Mouse (Mus musculus) lung, postnatal 0 days (tissue): ENCODE results near the gene Adcy2.

Source experiments
- CTCF ChIP-seq: IDR thresholded peaks from 2 replicates; pipeline ENCODE4 v1.5.1; 2016; ENCODE audit warnings: antibody characterized with exemption, mild to moderate bottlenecking
- EP300 ChIP-seq: IDR thresholded peaks from 2 replicates; pipeline ENCODE4 v1.6.1; 2016; ENCODE audit warnings: antibody characterized with exemption, mild to moderate bottlenecking, control low read depth

DNA sequence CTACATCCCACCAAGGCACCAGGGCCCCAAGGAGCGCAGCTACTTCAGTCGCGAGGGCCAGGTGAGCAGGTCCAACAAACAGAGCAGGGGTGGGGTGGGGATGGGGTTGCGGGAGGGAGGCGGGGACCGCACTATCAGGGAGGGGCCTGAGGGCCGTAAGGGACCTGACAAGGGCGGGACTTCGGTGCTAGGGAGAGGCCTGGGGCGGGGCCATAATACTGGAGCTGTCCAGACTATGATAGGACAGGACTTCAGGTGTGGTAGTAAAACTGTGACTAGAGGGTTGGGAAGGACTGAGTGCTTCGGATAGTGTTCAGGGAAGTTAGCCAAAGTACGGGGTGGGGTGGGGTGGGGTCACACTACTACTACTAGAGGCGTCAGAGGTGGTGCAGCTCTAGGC is 401.7 kb downstream of the Adcy2 start:
- no peak for TF ChIP-seq EP300
- TF ChIP-seq CTCF = no peak
